Mouse (Mus musculus) intestine, embryonic 16.5 days (tissue): ENCODE measurements around the gene L3mbtl1. TPM values are rescaled to one million over a fixed set of nuclear protein-coding genes. Genes with fewer than 3 reads are reported as not detected.
A peak's percentile ranks its signal among the peaks of the same experiment; 100 is the strongest.

Experiments
- ATAC-seq: fragments of 200-750 bp; cut with Nextera tagmentation; 2 replicates; pipeline ENCODE4 v1.8.0; 2017; ENCODE audit warnings: moderate TSS enrichment, moderate library complexity
- H3K27ac ChIP-seq: fragments of 300-500 bp; sonication (generic); 2 replicates; pipeline ENCODE4 v1.5.1; 2014; ENCODE audit warnings: mild to moderate bottlenecking, low read length
- H3K27me3 ChIP-seq: fragments of 300-500 bp; sonication (generic); replicated peaks from 2 replicates; pipeline ENCODE4 v1.6.1; 2014; ENCODE audit warnings: low read length, control low read depth, mixed read lengths; ENCODE audit not compliant: control insufficient read depth, insufficient read depth
- H3K36me3 ChIP-seq: fragments of 300-500 bp; sonication (generic); 2 replicates; pipeline ENCODE4 v1.6.1; 2014; ENCODE audit warnings: low read length, control low read depth; ENCODE audit not compliant: control insufficient read depth, insufficient read depth
- H3K4me1 ChIP-seq: fragments of 300-500 bp; sonication (generic); 2 replicates; pipeline ENCODE4 v1.6.1; 2014; ENCODE audit warnings: low read length, control low read depth, mixed read lengths; ENCODE audit not compliant: control insufficient read depth, insufficient read depth
- H3K4me2 ChIP-seq: fragments of 300-500 bp; sonication (generic); 2 replicates; pipeline ENCODE4 v1.6.1; 2014; ENCODE audit warnings: low read depth, low read length, control low read depth
- H3K4me3 ChIP-seq: fragments of 300-500 bp; sonication (generic); 2 replicates; pipeline ENCODE4 v1.5.1; 2014; ENCODE audit warnings: mild to moderate bottlenecking, low read length
- H3K9ac ChIP-seq: fragments of 300-500 bp; sonication (generic); 2 replicates; pipeline ENCODE4 v1.6.1; 2014; ENCODE audit warnings: low read depth, low read length
- H3K9me3 ChIP-seq: fragments of 300-500 bp; sonication (generic); 2 replicates; pipeline ENCODE4 v1.6.1; 2016; ENCODE audit warnings: low read length, control low read depth; ENCODE audit not compliant: control insufficient read depth
- WGBS: fragments of 180-500 bp; shearing (Covaris S2); extraction: QIAGEN DNeasy Blood & Tissue Kit; methylation state at CpG from one replicate; pipeline ENCODE4 v1.1.7; 2014; 5-methylcytosine and 5-hydroxymethylcytosine counted together
- polyA plus RNA-seq: library from polyadenylated mRNA; unstranded; fragments of >200 nt; fragmentation: Nextera tagmentation; extraction: Ambion mirVana; gene quantifications from 2 replicates; pipeline ENCODE4 v1.2.1, GENCODE M21; 2015

Gene L3mbtl1
- polyA plus RNA-seq, 1 experiment from 2014 or later = 0.09 TPM

DNA sequence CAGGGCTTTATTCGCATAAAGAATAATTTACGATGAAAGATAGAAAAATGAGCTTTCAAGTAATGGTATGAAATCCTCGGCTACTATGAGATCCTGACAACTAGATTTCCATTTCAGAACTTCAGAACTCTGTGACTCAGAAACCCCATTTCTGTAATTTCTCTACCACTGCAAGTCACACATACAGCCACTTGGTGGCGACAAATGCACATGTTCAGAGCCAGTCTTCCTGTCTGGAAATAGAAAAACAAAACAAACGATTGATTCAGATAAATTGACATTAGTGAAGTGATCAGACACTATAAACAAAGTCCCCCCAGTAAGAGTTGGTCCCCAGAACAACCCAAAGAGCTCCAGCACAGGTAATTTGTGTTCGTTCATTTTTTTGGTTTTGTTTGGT is 21.1 kb upstream of the L3mbtl1 start:
- H3K4me2 ChIP-seq = no peak overlapping the region
- H3K9ac ChIP-seq = no peak overlapping the region
- H3K36me3 ChIP-seq = no peaks in the 10 kb centered on the region
- no peak overlapping the region for H3K4me3 ChIP-seq
- H3K27ac ChIP-seq = no peak overlapping the region
- no peaks in the 10 kb centered on the region for H3K9me3 ChIP-seq
- H3K27me3 ChIP-seq = no peaks in the 10 kb centered on the region
- 10% methylated on average over 6 of the region's 6 CpGs for WGBS
- no peak for ATAC-seq
- peaks cover 3% of the 10 kb centered on the region for H3K4me1 ChIP-seq

GRCm38 (mm10) chr2:162922834-162923233 is 20.4 kb upstream of the L3mbtl1 start:
- Histone ChIP-seq H3K9ac (no peak overlapping the region), H3K36me3 (no peaks in the 10 kb centered on the region), H3K9me3 (no peaks in the 10 kb centered on the region), H3K4me1 (peaks cover 3% of the 10 kb centered on the region), H3K27me3 (no peaks in the 10 kb centered on the region), H3K27ac (no peak overlapping the region), H3K4me2 (no peak overlapping the region), H3K4me3 (no peak overlapping the region)
- no peak for ATAC-seq
- WGBS = 69% methylated on average over 5 of the region's 5 CpGs

GRCm38 (mm10) chr2:162924126-162924525 is 19.1 kb upstream of the L3mbtl1 start:
- Histone ChIP-seq H3K9me3 (no peaks in the 10 kb centered on the region), H3K36me3 (no peaks in the 10 kb centered on the region), H3K27ac (no peak overlapping the region), H3K9ac (no peak overlapping the region), H3K4me3 (no peak overlapping the region), H3K4me1 (peaks cover 3% of the 10 kb centered on the region), H3K4me2 (no peak overlapping the region), H3K27me3 (no peaks in the 10 kb centered on the region)
- ATAC-seq = no peak
- WGBS = 75% methylated on average over 5 of the region's 5 CpGs

DNA sequence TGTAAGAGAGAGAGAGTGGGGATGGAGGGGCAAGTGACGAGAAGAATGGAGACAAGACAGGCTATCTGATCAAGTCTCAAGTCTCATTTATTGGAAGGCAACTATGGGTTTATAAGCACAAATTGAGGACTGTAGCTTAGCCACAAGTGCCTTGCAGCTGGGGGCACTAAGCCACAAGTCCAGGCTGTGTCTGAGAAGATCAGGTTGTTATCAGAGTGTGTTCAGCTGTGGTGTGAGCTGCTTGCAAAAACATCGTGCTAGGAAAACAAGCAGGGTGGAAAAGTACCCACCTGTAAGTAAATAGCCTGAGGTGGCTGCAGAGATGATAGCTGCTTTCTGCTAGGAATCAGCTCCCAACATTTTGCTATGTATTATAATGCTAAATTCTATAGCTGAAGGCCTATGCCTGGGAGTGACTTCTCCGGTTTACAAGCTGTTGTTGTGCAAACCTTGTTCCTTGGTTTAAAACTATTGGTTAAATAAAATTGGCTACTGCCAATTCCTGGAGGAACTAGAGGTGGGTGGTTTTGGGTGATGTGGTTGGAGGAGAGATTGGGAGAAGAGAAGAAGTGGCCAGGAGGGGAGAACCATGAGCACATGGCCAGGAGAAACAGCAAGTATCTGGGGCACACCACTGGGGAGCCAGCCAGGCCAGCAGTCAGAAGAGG is 15.2 kb upstream of the L3mbtl1 start:
- H3K27me3 ChIP-seq = no peaks in the 10 kb centered on the region
- 0 out of 2 replicates have a peak, but pooled peaks cover 3% of the 10 kb centered on the region for H3K4me1 ChIP-seq
- no peak overlapping the region for H3K4me2 ChIP-seq
- 64% methylated on average over 3 of the region's 3 CpGs for WGBS
- H3K9ac ChIP-seq = no peak overlapping the region
- no peak overlapping the region for H3K4me3 ChIP-seq
- no peak overlapping the region for H3K27ac ChIP-seq
- H3K9me3 ChIP-seq = no peaks in the 10 kb centered on the region
- no peaks in the 10 kb centered on the region for H3K36me3 ChIP-seq
- no peak for ATAC-seq

- H3K4me2 ChIP-seq = no peak overlapping the region
These were observed 13.6 kb upstream of the L3mbtl1 start for GRCm38 (mm10) chr2:162929704-162930103.

DNA sequence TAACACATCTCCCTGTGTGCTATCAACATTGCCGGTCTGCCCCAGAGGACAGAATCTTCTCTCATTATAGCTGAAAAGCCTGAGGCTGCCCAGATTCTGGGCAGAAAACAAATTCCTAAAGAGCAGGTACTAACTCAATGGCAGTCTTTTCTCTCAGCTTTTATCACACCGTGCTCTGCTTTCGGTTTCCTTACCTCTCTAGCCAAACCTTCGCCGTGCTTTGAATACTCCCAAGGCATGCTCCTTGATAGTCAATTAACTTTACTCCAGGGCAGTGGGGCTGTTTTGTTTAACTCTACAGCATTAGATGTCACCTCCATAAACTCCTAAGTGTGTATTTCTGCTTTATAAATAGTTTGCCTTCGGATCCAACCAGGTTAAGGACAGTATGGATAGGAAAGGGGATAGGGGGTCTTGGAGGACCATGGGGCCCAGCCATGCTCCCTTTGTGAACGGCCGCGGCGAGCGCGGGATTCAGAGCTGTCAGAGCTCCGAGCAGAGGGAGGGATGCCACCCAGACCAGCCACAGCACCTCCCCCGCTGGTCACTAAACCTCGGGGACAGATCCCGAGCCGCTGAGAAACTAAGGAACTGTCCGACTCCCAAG is 12.7 kb upstream of the L3mbtl1 start:
- Histone ChIP-seq H3K9me3 (no peaks in the 10 kb centered on the region), H3K4me3 (peak overlapping the region; percentile 95), H3K4me1 (0 out of 2 replicates have a peak, but pooled peaks cover 3% of the 10 kb centered on the region), H3K36me3 (peaks cover 9% of the 10 kb centered on the region; the same call in 1 of the 2 replicates), H3K27ac (peak overlapping the region; percentile 97), H3K27me3 (no peaks in the 10 kb centered on the region), H3K9ac (peak overlapping the region; percentile 100), H3K4me2 (peak overlapping the region; percentile 83)
- under 1% methylated on average over 18 of the region's 18 CpGs for WGBS
- ATAC-seq = peak; percentile 34

More at GRCm38 (mm10) chr2:162929704-162930103, 13.6 kb upstream of the L3mbtl1 start:
- no peaks in the 10 kb centered on the region for H3K27me3 ChIP-seq
- WGBS = 67% methylated on average over 3 of the region's 3 CpGs
- no peaks in the 10 kb centered on the region for H3K9me3 ChIP-seq
- ATAC-seq = no peak
- H3K36me3 ChIP-seq = peaks cover 9% of the 10 kb centered on the region; the same call in 1 of the 2 replicates
- no peak overlapping the region for H3K27ac ChIP-seq
- no peak overlapping the region for H3K4me3 ChIP-seq
- 0 out of 2 replicates have a peak, but pooled peaks cover 3% of the 10 kb centered on the region for H3K4me1 ChIP-seq
- no peak overlapping the region for H3K9ac ChIP-seq

DNA sequence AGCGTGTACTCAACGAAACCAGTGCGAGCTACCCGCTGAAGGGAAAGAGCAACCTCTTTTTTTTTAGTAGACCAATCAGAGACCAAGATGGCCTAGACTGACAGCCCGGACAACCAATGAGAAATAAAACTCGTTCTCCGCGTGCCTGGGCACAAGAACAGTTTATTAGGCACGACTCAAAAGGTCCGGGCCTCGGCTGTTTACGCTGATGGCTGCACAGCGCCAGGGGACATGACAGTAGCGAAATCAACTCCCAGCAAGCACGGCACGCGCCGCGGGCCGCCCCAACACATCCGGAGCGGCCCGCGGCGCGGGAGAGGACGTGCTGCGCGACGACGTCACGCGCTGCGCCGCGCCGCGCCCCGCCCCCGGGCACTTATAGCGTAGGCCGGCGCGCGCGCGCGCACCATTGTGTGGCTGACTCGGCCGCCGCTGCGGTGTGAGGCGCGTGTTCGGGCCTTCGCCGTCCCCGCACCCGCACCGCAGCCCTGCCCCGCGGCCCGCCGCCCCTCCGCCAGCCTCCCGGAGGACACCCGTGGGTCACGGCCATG is 12.1 kb upstream of the L3mbtl1 start, which contains the start of gene Srsf6:
Srsf6 (plus strand) TSS at position 406 of the 551 bp plus-strand sequence.
- Histone ChIP-seq H3K36me3 (peaks cover 9% of the 10 kb centered on the region; the same call in 1 of the 2 replicates), H3K4me1 (0 out of 2 replicates have a peak, but pooled peaks cover 3% of the 10 kb centered on the region), H3K9me3 (no peaks in the 10 kb centered on the region), H3K27me3 (no peaks in the 10 kb centered on the region), H3K9ac (peak within 1 kb of the TSS; percentile 100), H3K4me2 (peak within 1 kb of the TSS; percentile 83), H3K27ac (peak within 1 kb of the TSS; percentile 97), H3K4me3 (peak within 1 kb of the TSS; percentile 95)
- under 1% methylated on average over 68 of the region's 68 CpGs for WGBS
- ATAC-seq = peak; percentile 94

- H3K4me3 ChIP-seq = peak overlapping the region; percentile 95
- peak; percentile 57 for ATAC-seq
- under 1% methylated on average over 85 of the region's 103 CpGs for WGBS
- H3K4me2 ChIP-seq = peak overlapping the region; percentile 67
- peaks cover 13% of the 10 kb centered on the region; the same call in 1 of the 2 replicates for H3K36me3 ChIP-seq
- H3K27ac ChIP-seq = peak overlapping the region; percentile 97
- H3K27me3 ChIP-seq = no peaks in the 10 kb centered on the region
- 0 out of 2 replicates have a peak, but pooled peaks cover 3% of the 10 kb centered on the region for H3K4me1 ChIP-seq
- peak overlapping the region; percentile 100 for H3K9ac ChIP-seq
- no peaks in the 10 kb centered on the region for H3K9me3 ChIP-seq
These were observed 11.3 kb upstream of the L3mbtl1 start for GRCm38 (mm10) chr2:162931674-162932650.
